Mouse (Mus musculus): ENCODE measurements around the gene Kcng3.

Gene Kcng3

GRCm38 (mm10) chr17:83630787-83631678 lies 662 bp downstream of the Kcng3 start:
- peak; percentile 11 to 28 for DNase-seq

DNA sequence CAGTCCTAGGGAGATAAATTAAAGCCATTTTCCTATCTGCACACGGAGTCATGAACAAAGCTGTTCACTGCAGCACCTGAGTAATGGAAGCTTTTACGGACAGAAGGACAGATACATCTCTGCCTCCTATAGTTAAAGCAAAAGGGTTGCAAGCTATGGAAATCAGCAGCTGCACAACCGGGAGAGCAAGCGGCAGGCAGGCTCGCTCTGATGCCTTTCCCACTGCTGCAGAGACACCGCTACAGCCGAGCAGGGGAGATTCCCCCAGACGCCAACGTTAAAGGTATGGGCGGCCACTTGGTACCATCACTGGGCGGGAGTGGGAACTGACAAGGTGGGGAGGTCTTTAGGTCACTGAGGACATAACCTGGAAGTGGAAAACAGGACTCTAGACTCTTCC lies 17.8 kb downstream of the Kcng3 start:
- DNase-seq, result no peak

DNA sequence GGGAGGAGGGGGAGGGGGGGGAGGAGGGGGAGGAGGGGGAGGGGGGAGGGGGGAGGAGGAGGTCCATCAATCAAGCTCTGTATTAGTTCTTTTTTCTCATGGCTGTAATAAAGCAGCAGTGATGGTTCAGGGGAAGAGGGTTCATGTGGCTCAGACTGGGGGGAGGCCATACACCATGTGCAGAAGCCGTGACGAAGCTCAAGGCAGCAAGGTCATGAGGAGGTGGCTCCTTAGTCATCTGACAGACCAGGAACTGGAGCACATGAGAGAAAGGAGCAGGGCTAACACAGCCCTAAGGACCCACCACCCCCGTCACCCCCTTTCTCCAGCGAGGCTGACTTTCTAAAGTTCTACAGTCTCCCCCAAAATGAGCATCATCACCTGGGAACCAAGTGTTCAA lies 22.2 kb downstream of the Kcng3 start:
- no peak for DNase-seq

DNA sequence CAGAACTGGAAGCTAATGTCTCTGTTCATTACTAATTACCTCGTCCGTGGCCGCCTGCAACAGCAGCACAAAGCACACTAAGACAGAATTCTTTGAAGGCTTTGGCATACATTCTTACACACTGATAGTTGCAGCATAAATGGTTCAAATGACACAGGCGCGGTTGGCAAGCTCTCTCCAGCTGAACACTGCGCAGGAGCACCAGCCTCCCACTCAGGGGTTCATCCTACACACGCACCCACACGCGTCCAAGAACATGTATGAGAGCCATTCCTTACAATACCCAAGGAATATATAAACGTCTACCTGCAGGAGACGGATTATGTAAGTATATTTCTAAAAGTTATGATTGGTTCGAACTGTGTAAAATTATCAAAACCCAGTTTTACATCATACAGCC lies 30.7 kb downstream of the Kcng3 start:
- no peak for DNase-seq

DNA sequence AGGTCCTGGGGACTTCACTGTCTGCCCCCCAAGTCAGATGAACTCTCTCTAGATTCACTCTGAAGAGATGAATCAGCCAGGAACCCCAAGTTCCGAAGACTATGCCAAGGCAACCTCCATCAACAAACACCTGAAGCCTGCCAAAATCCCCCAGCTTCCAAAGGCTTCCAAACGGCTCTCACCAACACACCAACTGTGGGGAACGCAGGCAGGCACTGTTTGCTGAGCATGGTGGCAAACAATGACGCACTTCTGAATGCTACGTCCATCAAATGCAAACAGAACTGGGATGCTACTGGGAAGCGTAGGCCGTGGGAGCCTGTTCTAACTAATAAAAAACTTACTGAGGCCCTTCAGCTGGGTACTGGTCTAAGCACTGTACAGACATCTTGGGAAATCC lies 35.7 kb downstream of the Kcng3 start:
- no peak for DNase-seq

GRCm38 (mm10) chr17:83594526-83594925 lies 37.2 kb downstream of the Kcng3 start:
- no peak for DNase-seq

DNA sequence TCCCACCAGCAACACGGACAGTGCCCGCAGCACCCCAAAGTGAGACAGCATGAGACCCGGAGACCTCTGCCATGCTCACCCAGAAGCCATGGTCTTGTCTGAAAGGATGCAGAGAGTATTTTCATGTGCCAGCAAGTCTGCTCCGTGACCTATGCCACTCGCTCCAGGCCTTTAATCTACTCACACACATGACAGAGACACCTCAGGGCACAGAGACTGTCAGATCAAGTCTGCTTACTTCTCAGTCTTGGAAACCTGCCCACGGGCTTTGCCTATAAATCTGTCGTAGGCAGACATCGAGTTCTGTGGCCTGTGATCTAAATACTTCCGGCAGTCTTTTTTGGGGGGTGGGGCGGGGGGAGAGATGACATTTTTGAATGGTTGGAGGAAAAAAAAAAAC lies 38.3 kb downstream of the Kcng3 start:
- no peak for DNase-seq

- DNase-seq, result no peak
Observed at GRCm38 (mm10) chr17:83588663-83589341, 42.9 kb downstream of the Kcng3 start.

- no peak for DNase-seq
Observed at GRCm38 (mm10) chr17:83587731-83588130, 44.0 kb downstream of the Kcng3 start.

DNA sequence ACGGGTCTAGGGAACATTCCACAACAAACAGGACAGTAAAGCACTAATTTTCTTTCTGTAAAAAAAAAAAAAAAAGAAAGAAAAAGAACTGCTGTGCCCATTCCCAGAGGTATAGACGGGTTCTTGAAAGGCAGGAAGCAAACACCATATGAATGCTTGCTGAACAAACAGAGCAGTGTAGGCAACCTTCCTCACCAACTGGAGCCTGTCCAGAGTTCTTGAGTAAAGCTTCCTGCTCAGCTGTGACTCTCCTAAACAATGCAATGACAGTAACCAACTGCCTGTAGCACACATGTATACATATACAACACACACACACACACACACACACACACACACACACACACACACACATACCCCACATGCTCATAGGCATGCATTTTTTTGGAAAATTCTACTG lies 49.1 kb downstream of the Kcng3 start:
- DNase-seq, result no peak

DNA sequence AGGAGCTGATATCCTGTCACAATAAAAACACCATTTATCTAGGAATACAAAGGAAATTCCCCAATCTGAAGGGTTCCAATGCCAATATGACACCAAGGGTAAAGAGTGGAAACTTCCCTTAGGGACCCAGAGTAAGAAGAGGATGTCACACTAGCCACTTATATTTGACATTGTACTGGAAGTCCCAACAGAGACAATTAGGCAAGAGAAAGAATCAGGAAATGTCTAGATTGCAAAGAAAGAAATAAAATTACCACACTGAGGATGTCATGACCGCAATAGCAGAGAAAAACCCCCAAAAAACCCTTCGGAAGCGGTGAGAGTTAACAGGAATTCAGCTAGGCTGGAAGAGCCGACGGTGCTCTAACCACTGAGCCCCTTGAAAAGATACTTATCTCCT lies 51.0 kb downstream of the Kcng3 start:
- no peak for DNase-seq

DNA sequence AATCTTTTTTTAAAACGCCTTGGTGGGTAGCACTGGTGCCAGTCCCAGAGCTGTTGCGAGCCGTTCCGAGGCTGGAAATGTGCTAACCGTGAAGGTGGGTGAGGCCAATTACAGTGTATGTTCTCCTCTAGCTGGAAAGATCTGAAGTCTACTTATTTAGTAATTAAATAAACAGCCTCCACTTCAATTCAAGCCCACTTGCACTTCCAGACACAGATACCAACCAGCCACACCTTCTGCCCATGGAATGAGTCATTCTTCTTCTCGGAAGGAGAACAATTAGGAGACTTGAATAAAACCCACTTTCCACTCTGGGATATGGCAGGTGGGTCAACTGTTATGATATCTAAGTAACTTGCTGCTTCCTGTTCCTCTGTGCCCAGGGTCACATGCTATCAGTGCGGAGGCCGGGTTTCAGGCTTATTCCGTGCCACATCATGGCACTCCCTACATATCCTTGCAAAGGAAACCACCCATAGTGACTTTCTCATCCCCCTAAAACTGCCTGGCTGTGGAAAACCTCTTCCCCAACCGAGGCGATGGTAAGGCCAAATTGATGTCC lies 54.8 kb downstream of the Kcng3 start:
- DNase-seq, result no peak

- no peak for DNase-seq
Observed at GRCm38 (mm10) chr17:83574615-83575014, 57.1 kb downstream of the Kcng3 start.

GRCm38 (mm10) chr17:83573128-83573527 lies 58.6 kb downstream of the Kcng3 start:
- no peak for DNase-seq

DNA sequence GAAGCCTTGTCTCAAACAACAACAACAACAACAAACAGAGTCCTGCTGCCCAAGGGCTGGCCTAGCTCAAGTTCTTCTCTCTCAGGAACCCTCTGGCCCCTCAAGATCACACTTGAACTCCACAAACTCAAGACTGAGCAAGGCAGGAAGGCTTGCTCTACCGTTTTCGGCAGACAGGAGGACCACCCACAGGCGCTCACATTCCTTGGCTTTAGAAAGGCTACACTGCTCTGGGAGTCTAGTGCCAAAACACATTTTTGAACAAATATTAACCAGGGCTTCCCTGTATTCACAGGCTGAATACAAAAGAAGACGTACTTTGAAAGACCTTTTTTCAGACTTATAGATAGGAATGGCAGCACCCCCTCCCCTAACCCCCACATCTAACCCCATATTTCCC lies 59.3 kb downstream of the Kcng3 start:
- DNase-seq, result no peak

GRCm38 (mm10) chr17:83567375-83567774 lies 64.3 kb downstream of the Kcng3 start:
- no peak for DNase-seq

- DNase-seq, result no peak
Observed at GRCm38 (mm10) chr17:83565506-83565905, 66.2 kb downstream of the Kcng3 start.

GRCm38 (mm10) chr17:83564119-83564820 lies 67.4 kb downstream of the Kcng3 start:
- DNase-seq, result no peak

DNA sequence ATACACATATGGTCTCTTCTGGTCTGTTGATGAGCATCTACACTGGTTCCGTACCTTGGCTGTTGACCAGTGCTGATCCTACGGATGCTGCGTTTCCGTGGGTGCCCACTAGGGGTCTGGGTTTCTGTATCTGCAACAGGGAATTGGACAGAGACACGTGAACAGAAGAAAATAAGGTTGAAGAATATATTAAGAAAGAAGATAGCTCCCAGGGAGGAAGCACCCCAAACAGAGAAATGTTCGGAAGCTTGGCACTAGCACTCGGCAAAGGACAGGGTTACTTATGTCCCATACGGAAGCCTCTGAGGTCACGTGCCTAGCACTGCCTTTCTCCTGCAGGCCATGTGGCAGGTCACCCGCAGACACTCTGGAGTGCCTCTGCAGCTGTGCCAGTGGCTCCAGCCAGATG lies 68.0 kb downstream of the Kcng3 start:
- DNase-seq, result peak; percentile 16 to 64

GRCm38 (mm10) chr17:83562153-83563010 lies 69.3 kb downstream of the Kcng3 start:
- no peak for DNase-seq

GRCm38 (mm10) chr17:83559081-83559480 lies 72.6 kb downstream of the Kcng3 start:
- no peak for DNase-seq

DNA sequence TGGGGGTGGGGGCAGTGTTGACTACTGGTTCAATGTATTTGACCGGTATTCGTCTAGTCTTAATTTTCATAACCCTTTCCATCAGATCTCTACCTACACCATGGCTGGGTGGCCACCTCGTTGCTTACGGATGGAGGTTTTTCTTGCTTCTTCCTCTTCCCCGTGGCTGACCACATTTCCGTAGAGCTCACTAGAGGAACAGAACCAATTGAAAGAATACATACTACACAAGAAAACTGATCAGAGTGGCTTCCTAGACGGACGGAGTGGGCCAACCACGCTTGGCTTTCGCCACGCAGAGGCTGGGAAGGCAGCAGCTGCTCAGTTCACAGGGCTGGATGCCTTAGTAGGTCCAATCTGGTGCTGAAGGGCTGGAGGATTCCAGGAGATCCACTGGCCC lies 75.9 kb downstream of the Kcng3 start:
- DNase-seq, result no peak

Data from spleen, adult 18-20 months (tissue).